Mouse (Mus musculus) ES-E14 (cell line): ENCODE results near the gene Fgd5.

Source experiments
- CHD2 ChIP-seq: IDR thresholded peaks from 2 replicates; pipeline ENCODE4 v1.6.1; 2014; ENCODE audit warnings: mild to moderate bottlenecking, low read depth, low read length, inconsistent platforms
- MAFK ChIP-seq: IDR thresholded peaks from 2 replicates; pipeline ENCODE4 v1.6.1; 2014; ENCODE audit warnings: mild to moderate bottlenecking, low read depth, low read length, inconsistent platforms; ENCODE audit not compliant: insufficient read depth
- ZNF384 ChIP-seq: IDR thresholded peaks from 2 replicates; pipeline ENCODE4 v1.6.1; 2012; ENCODE audit warnings: low read depth, low read length, inconsistent platforms

GRCm38 (mm10) chr6:91978371-91979300 lies at the start of gene Fgd5:
- TF ChIP-seq ZNF384 (peak; percentile 89), MAFK (no peak), CHD2 (no peak)
